In the genomic region with DNA sequence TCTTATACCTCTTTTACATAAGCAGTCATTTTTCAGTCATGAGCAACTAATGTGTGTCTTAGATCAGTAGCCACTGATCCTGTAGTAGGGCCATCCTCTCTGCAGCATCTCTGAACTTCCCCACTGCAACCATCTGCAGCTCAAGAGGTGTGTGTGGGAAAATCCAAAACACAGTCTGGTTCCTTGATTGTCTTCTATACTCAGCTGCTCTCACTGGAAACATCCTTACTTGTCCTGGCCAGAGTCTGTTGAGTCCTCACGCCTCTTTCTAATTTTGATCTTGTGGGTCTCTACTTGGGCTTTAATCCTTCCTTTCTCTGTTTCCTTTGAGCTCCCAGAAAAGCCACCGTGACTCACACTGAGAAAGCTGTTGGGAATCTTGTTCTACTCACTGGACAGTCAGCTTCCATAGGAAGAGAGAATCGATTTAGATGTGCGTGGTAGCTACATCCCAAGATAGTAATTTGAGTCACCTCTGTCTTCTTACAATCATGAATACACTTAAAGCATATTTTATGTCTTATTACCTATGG, we compare ENCODE assay signal across 14 mouse cellular contexts.
A peak's percentile ranks its signal among the peaks of the same experiment; 100 is the strongest.
DNase-seq lines count a peak whose midpoint lies in the region.
"Had no signal": no experiment of that assay in that cellular context is flagged by ENCODE, and none has a peak within 500 bp of the region (broad histone marks: within the 10 kb centered on the region; RNA-seq: fewer than 3 reads in every experiment).

No protein-coding gene starts in this region.

- intact Hi-C loops in left cerebral cortex, postnatal 14 days (cut with DNase I), result no loop called here

- DNase-seq in frontal cortex, postnatal 36 days (ENCODE audit: low spot score in 2 of 2), result peak; percentile 21 to 42
- DNase-seq in frontal cortex, postnatal 14 days (ENCODE audit: low spot score in 2 of 2), result no peak
- DNase-seq in right cerebral cortex, adult 2 months (ENCODE audit: low spot score in 2 of 2), result peak; percentile 36 to 49
- DNase-seq in right cerebral cortex, postnatal 4 days, result no peak
- DNase-seq in left cerebral cortex, postnatal 14 days (ENCODE audit: low spot score in 2 of 2), result peak; percentile 15 to 21
- DNase-seq in spleen, postnatal 36 days (ENCODE audit: low spot score in 2 of 2), result no peak
- no peak for DNase-seq in T-cell, adult 2 months (ENCODE audit: low spot score)
- DNase-seq: adrenal gland, adult 2 months; adrenal gland, postnatal 25 days; cerebellum, adult 2 months; cerebellum, postnatal 10 days; gastrocnemius, postnatal 10 days; heart, adult 2 months; heart, postnatal 14 days had no signal

Comparison
In these comparisons a context has a peak if more than half of its experiments do, and no peak if none do; other contexts are left out.
1. DNase-seq: peak in frontal cortex, postnatal 36 days (2 of 2), right cerebral cortex, adult 2 months (2 of 2) and left cerebral cortex, postnatal 14 days (2 of 2); none in frontal cortex, postnatal 14 days (0 of 2), right cerebral cortex, postnatal 4 days (single experiment), spleen, postnatal 36 days (0 of 2) and T-cell, adult 2 months (single experiment).